Mouse (Mus musculus): Measurements from ENCODE around the gene Tmem40.

DNA sequence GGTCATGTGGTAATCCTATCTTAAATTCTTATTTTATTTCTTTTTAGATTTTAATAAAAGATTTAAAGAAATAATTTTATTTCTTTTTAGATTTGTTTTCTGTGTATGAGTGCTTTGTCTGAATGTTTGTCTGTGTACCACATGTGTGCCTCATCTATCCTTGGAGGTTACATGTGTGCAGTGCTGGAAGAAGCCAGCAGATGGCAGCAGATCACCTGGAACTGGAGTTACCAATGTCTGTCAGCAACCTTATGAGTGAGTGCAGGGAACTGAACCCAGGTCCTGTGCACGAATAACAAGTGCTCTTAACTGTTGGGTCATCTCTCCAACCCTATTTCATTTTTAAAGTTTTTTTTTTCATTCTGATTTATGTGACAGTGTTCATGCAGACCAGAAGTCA is 35.1 kb downstream of the Tmem40 start:
- TF ChIP-seq CTCF (IDR thresholded peaks at IDR 0.05; ENCODE audit: borderline replicate concordance, insufficient read depth, low read length) (peak; percentile 77; the same call in 1 of the 2 replicates), POLR2A (IDR thresholded peaks at IDR 0.05; ENCODE audit: low read depth, low read length) (no peak)
